Mouse (Mus musculus): ENCODE data around the gene 4933430I17Rik. TPM values are rescaled to one million over a fixed set of nuclear protein-coding genes. Genes with fewer than 3 reads are reported as not detected.

4933430I17Rik gene
- polyA plus RNA-seq, 1 experiment from 2014 or later: 1.2 TPM

DNA sequence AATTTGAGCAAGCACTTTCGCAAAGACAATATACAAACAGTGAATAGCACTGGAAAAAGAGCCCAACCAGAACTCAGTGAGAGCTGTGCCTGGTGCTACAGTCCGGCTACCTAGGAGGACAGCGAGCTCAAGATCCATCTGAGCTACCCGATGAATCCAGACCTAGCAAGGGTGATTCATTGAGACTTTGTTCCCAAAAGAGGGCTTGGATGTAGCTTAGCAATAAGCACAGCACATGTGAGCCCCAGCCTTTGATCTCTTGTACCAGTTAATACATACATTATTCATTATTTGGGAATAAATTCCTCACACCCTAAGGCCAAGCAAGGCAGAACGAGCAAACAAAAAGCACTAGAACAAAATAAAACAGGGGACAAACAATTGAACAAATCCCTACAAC lies 69.3 kb downstream of the 4933430I17Rik start:
- no peak overlapping the region for H3K4me3 ChIP-seq
- no peaks in the 10 kb centered on the region for H3K27me3 ChIP-seq (replicated peaks)
- 33% methylated on average over 5 of the region's 5 CpGs for WGBS
- H3K9me3 ChIP-seq: no peaks in the 10 kb centered on the region
- H3K9ac ChIP-seq: no peak overlapping the region
- no peaks in the 10 kb centered on the region for H3K36me3 ChIP-seq (replicated peaks)
- no peak overlapping the region for H3K27ac ChIP-seq
- no peak overlapping the region for H3K4me2 ChIP-seq
- ATAC-seq (replicated peaks): peak; percentile 52; the same call in 1 of the 2 replicates
- peaks cover 9% of the 10 kb centered on the region for H3K4me1 ChIP-seq

DNA sequence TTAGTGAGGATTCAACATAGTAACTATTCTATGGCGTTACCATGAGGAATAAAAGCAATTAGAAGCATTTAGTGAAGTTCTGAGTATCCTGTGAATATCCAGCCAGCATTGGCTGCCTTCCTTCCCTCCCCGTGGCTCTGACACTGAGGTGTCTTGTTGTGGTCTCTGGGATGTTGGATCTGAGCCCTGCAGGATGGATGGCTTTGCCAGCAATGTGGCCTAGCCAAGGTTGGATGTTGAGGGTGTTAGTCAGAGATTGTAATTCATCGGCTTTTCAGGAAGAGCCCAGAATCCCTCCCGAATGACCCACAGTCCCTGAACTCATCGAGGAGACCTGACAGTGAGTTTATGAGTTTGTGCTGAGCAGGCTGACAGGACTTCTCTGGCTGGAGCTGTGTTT lies 70.9 kb downstream of the 4933430I17Rik start:
- ATAC-seq (replicated peaks): no peak

More for the DNA sequence above, 70.9 kb downstream of the 4933430I17Rik start:
- H3K4me2 ChIP-seq: no peak overlapping the region
- no peaks in the 10 kb centered on the region for H3K9me3 ChIP-seq
- H3K36me3 ChIP-seq (replicated peaks): no peaks in the 10 kb centered on the region
- H3K4me1 ChIP-seq: peaks cover 9% of the 10 kb centered on the region
- H3K27me3 ChIP-seq (replicated peaks): no peaks in the 10 kb centered on the region
- H3K27ac ChIP-seq: no peak overlapping the region
- no peak overlapping the region for H3K9ac ChIP-seq
- 71% methylated on average over 5 of the region's 5 CpGs for WGBS
- H3K4me3 ChIP-seq: no peak overlapping the region

Other genes with a start within 250 kb of the 4933430I17Rik start
- gene Fkbp15, start 164.8 kb upstream of the 4933430I17Rik start, polyA plus RNA-seq (2015; fragmentation: Nextera tagmentation; extraction: Ambion mirVana): 20.9 and 23.0 TPM in 2 replicates
- 34.6 and 36.8 TPM in 2 replicates for gene Slc31a1, start 164.6 kb upstream of the 4933430I17Rik start, polyA plus RNA-seq (2015; fragmentation: Nextera tagmentation; extraction: Ambion mirVana)
- gene Cdc26, start 116.7 kb upstream of the 4933430I17Rik start, polyA plus RNA-seq (2015; fragmentation: Nextera tagmentation; extraction: Ambion mirVana): 75.0 and 76.5 TPM in 2 replicates
- gene Prpf4, start 116.6 kb upstream of the 4933430I17Rik start, polyA plus RNA-seq (2015; fragmentation: Nextera tagmentation; extraction: Ambion mirVana): 15.6 and 16.5 TPM in 2 replicates
- gene Rnf183, start 90.1 kb upstream of the 4933430I17Rik start, polyA plus RNA-seq (2015; fragmentation: Nextera tagmentation; extraction: Ambion mirVana): 0.20 and 0.21 TPM in 2 replicates
- gene Wdr31, start 54.5 kb upstream of the 4933430I17Rik start, polyA plus RNA-seq (2015; fragmentation: Nextera tagmentation; extraction: Ambion mirVana): 15.8 and 16.3 TPM in 2 replicates
- gene Bspry, start 45.3 kb upstream of the 4933430I17Rik start, polyA plus RNA-seq (2015; fragmentation: Nextera tagmentation; extraction: Ambion mirVana): 0.60 and 1.0 TPM in 2 replicates
- 12.7 and 14.5 TPM in 2 replicates for gene Hdhd3, start 21.9 kb upstream of the 4933430I17Rik start, polyA plus RNA-seq (2015; fragmentation: Nextera tagmentation; extraction: Ambion mirVana)
- 71.2 and 72.1 TPM in 2 replicates for gene Alad, start 5.5 kb upstream of the 4933430I17Rik start, polyA plus RNA-seq (2015; fragmentation: Nextera tagmentation; extraction: Ambion mirVana)
- 58.9 and 62.2 TPM in 2 replicates for gene Pole3, start 301 bp upstream of the 4933430I17Rik start, polyA plus RNA-seq (2015; fragmentation: Nextera tagmentation; extraction: Ambion mirVana)
- gene Rgs3, start 34.5 kb downstream of the 4933430I17Rik start, polyA plus RNA-seq (2015; fragmentation: Nextera tagmentation; extraction: Ambion mirVana): 76.6 and 80.1 TPM in 2 replicates

Measured in midbrain, embryonic 15.5 days (tissue).